In the genomic region with DNA sequence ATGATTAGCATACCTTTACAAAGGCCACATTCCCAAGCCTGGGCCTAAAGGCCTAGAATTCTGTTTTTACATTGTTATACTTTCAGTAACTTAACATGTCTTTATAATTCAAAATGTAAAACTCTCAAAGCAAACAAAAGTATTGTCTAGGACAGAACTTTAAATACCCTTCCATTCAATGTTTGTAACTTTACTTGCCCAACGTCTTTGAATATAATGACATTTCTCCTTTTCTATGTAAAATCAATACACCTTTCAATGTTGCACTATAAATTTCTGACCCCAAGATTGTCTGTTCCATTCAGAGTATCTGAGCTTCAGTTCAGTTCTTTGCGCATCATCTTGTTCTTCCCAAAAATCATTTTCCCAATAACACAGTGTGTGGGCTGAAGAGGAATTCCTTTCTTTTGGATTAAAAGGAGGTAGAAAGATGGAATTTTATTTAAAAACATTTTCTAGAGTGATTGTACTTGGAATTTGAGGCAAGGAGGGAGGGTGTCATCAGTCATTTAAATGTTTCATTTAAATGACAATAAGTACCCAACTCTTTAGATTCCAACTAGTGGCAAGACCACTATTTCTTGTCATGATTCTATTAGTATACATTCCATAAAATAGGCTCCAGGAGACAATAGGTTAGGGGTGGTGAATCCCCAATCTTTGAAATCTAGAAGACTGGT, we compare ENCODE assay signal across 27 mouse cellular contexts.
"Had no signal": no experiment of that assay in that cellular context is flagged by ENCODE, and none has a peak within 500 bp of the region (broad histone marks: within the 10 kb centered on the region; RNA-seq: fewer than 3 reads in every experiment).

No protein-coding gene starts in this region.

- H3K27ac ChIP-seq: heart, adult 2 months; heart, embryonic 13.5 days; heart, embryonic 15.5 days; hindbrain, embryonic 14.5 days; intestine, embryonic 15.5 days; kidney, embryonic 15.5 days; kidney, postnatal 0 days; limb, embryonic 13.5 days; limb, embryonic 15.5 days; liver, embryonic 12.5 days; liver, embryonic 14.5 days had no signal

- H3K4me3 ChIP-seq: heart, adult 2 months; heart, embryonic 13.5 days; heart, embryonic 15.5 days; intestine, embryonic 15.5 days; kidney, embryonic 15.5 days; limb, embryonic 13.5 days; limb, embryonic 15.5 days; liver, embryonic 12.5 days had no signal

- H3K4me1 ChIP-seq: heart, embryonic 13.5 days; heart, embryonic 15.5 days; intestine, embryonic 15.5 days; kidney, embryonic 15.5 days; limb, embryonic 15.5 days; liver, embryonic 12.5 days had no signal

- H3K9me3 ChIP-seq: heart, embryonic 13.5 days; heart, embryonic 15.5 days; intestine, embryonic 15.5 days; kidney, embryonic 15.5 days; limb, embryonic 13.5 days; limb, embryonic 15.5 days; liver, embryonic 12.5 days had no signal

- H3K27me3 ChIP-seq: heart, embryonic 13.5 days; heart, embryonic 15.5 days; intestine, embryonic 15.5 days; kidney, embryonic 15.5 days; limb, embryonic 13.5 days; limb, embryonic 15.5 days; liver, embryonic 12.5 days had no signal

- H3K9ac ChIP-seq: heart, embryonic 13.5 days; heart, embryonic 15.5 days; hindbrain, embryonic 14.5 days; intestine, embryonic 15.5 days; kidney, embryonic 15.5 days; limb, embryonic 13.5 days; limb, embryonic 15.5 days; liver, embryonic 12.5 days; liver, embryonic 14.5 days had no signal

- H3K4me2 ChIP-seq: heart, embryonic 11.5 days; heart, embryonic 13.5 days; heart, embryonic 15.5 days; hindbrain, embryonic 14.5 days; intestine, embryonic 15.5 days; kidney, embryonic 15.5 days; limb, embryonic 13.5 days; limb, embryonic 15.5 days; liver, embryonic 12.5 days had no signal

- ATAC-seq: hindbrain, embryonic 16.5 days; inflammation-experienced regulatory T-cells, adult 6 months; intestine, embryonic 15.5 days; liver, embryonic 12.5 days had no signal

- DNase-seq: gastrocnemius, postnatal 14 days; gastrocnemius, postnatal 36 days; heart, adult 11 months; heart, adult 2 months; heart, postnatal 14 days; heart, postnatal 36 days; kidney, adult 11 months; kidney, adult 2 months; kidney, adult 9 months; kidney, postnatal 14 days; kidney, postnatal 36 days; layer of hippocampus, adult 9-11 months; layer of hippocampus, postnatal 36 days; left cerebral cortex, postnatal 4 days had no signal

- H3K36me3 ChIP-seq: heart, embryonic 13.5 days; heart, embryonic 15.5 days; intestine, embryonic 15.5 days; kidney, embryonic 15.5 days; limb, embryonic 13.5 days; limb, embryonic 15.5 days; liver, embryonic 12.5 days had no signal
